Mouse (Mus musculus) kidney, adult 10 weeks (tissue): ENCODE data around the gene Lilra6. TPM values are rescaled to one million over a fixed set of nuclear protein-coding genes. Genes with fewer than 3 reads are reported as not detected.

Experiments used
- polyA plus RNA-seq: library from polyadenylated mRNA; stranded (reverse); fragments of 350-450 nt; fragmentation: Illumina TruSeq; extraction: RNeasy Lipid Tissue Mini Kit (QIAGEN cat#74804); gene quantifications from one replicate; pipeline ENCODE4 v1.2.3, GENCODE M21; 2014; ENCODE audit warnings: low read depth, low replicate concordance

Gene Lilra6
- polyA plus RNA-seq, result not detected

GRCm38 (mm10) chr7:3915387-3915786 lies at the start of gene Lilra6:
Lilra6 (minus strand) TSS chr7:3915503.

DNA sequence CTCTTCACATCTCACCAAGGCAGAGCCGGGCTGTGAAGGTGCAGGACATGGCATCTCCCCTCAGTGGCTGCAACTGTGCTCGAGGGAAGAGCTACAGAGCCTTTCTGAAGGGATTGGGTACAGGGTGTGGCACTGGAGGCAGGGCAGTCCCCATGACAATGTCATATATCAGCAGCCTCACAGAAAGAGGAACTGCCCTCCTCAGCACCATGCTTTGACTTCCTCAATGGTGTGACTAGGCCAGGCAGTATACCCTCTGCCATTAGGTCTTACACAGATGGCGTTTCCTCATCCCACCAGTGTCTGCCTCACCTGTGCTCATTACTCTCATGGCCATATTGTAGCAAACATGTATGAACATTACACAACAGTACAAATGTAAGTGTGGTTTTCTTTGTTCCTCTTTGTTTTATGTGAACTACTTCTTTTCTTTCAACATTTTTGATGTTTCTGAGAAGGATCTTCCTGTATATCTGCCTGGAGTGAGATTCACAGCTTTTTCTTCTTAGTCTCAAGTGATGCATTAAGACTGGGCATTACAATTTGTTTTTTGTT lies 17.2 kb downstream of the Lilra6 start, which contains the start of gene Gm14548:
Gene Gm14548, minus strand, starts transcription at position 85 of the 555 bp plus-strand sequence.

Other genes with a start within 250 kb of the Lilra6 start
- gene Leng1, start 249.7 kb downstream of the Lilra6 start, polyA plus RNA-seq, result 7.0 TPM
- gene Tmc4, start 237.9 kb downstream of the Lilra6 start, polyA plus RNA-seq, result 16.7 TPM
- 4.3 TPM for gene Tsen34, start 222.6 kb downstream of the Lilra6 start, polyA plus RNA-seq
- gene Mboat7, start 222.0 kb downstream of the Lilra6 start, polyA plus RNA-seq, result 36.5 TPM
- gene Rps9, start 211.5 kb downstream of the Lilra6 start, polyA plus RNA-seq, result 7.2 TPM
- 0.97 TPM for gene Pirb, start 195.1 kb downstream of the Lilra6 start, polyA plus RNA-seq
- gene Gm15448, start 89.8 kb downstream of the Lilra6 start, polyA plus RNA-seq, result not detected
- 0.20 TPM for gene Pira2, start 70.5 kb downstream of the Lilra6 start, polyA plus RNA-seq
- not detected for gene Gm14548, start 17.4 kb downstream of the Lilra6 start, polyA plus RNA-seq
- 3.3 TPM for gene Lair1, start 147.7 kb upstream of the Lilra6 start, polyA plus RNA-seq
- gene Ttyh1, start 203.9 kb upstream of the Lilra6 start, polyA plus RNA-seq, result 1.2 TPM
- 14.4 TPM for gene Leng8, start 221.5 kb upstream of the Lilra6 start, polyA plus RNA-seq
- gene Leng9, start 234.9 kb upstream of the Lilra6 start, polyA plus RNA-seq, result 0.44 TPM
- not detected for gene Cdc42ep5, start 249.4 kb upstream of the Lilra6 start, polyA plus RNA-seq